9 mouse cellular contexts compared by ENCODE assay signal in the genomic region with DNA sequence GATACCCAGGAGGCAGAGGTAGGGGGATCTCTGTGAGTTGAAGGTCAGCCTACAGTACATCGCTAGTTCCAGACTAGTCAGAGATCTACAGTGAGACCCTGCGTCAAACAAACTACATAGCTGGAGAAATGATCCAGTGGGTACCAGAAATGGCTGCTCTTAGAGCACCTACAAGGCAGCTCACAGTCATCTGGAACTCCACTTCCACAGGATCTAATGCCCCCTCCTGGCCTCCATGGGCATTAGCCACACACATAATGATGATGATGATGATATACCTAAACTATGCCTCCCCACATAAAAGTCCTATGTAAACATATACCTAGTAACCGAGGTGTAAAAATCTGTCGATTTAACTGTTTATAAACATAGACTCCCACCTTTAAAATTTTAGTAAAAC.
DNase-seq lines count a peak whose midpoint lies in the region; ATAC-seq lines count a peak whose summit lies in the region.
"Had no signal": no experiment of that assay in that cellular context is flagged by ENCODE, and none has a peak within 500 bp of the region (broad histone marks: within the 10 kb centered on the region; RNA-seq: fewer than 3 reads in every experiment).

No protein-coding gene starts in this region.

- no peaks in the 10 kb centered on the region for H3K27me3 ChIP-seq in hindbrain, embryonic 14.5 days (ENCODE audit: control insufficient read depth, insufficient read depth, low read length)
- H3K27me3 ChIP-seq in hindbrain, embryonic 10.5 days (ENCODE audit: insufficient read depth, poor library complexity, severe bottlenecking) = no peaks in the 10 kb centered on the region
- H3K27me3 ChIP-seq: heart, embryonic 15.5 days had no signal

- 92% methylated on average over 4 of the region's 4 CpGs for WGBS in hindbrain, embryonic 14.5 days
- WGBS in hindbrain, embryonic 10.5 days = 92% methylated on average over 4 of the region's 4 CpGs

- no peak for ATAC-seq in hindbrain, embryonic 14.5 days (ENCODE audit: low FRiP score)

- H3K36me3 ChIP-seq in hindbrain, embryonic 14.5 days (replicated peaks; ENCODE audit: control insufficient read depth, insufficient read depth) = peaks cover 73% of the 10 kb centered on the region
- peaks cover 94% of the 10 kb centered on the region for H3K36me3 ChIP-seq in hindbrain, embryonic 10.5 days

- no peak overlapping the region for H3K4me3 ChIP-seq in hindbrain, embryonic 14.5 days (replicated peaks; ENCODE audit: low read length)
- no peak overlapping the region for H3K4me3 ChIP-seq in hindbrain, embryonic 10.5 days
- H3K4me3 ChIP-seq: heart, embryonic 15.5 days had no signal

- H3K9me3 ChIP-seq in hindbrain, embryonic 14.5 days (ENCODE audit: control insufficient read depth, low read length) = no peaks in the 10 kb centered on the region
- H3K9me3 ChIP-seq in hindbrain, embryonic 10.5 days = no peaks in the 10 kb centered on the region
- H3K9me3 ChIP-seq: heart, embryonic 15.5 days had no signal

- H3K9ac ChIP-seq in hindbrain, embryonic 14.5 days = no peak overlapping the region
- H3K9ac ChIP-seq: heart, embryonic 15.5 days had no signal

- no peak overlapping the region for H3K27ac ChIP-seq in hindbrain, embryonic 14.5 days
- H3K27ac ChIP-seq in hindbrain, embryonic 10.5 days = no peak overlapping the region
- H3K27ac ChIP-seq: heart, embryonic 15.5 days had no signal

- peak; percentile 43 for DNase-seq in hindbrain, embryonic 14.5 days (ENCODE audit: low spot score)
- DNase-seq in hindbrain, embryonic 10.5 days (ENCODE audit: low spot score) = no peak
- DNase-seq in B cell, adult 2 months = peak; percentile 17 to 38
- peak; percentile 26 for DNase-seq in R1 (ENCODE audit: low read depth, low spot score)
- peak; percentile 5 to 23 for DNase-seq in kidney, postnatal 4 days
- DNase-seq in spleen, postnatal 14 days (ENCODE audit: low spot score in 2 of 2) = no peak
- no peak for DNase-seq in layer of hippocampus, adult 8-10 months (ENCODE audit: low spot score in 2 of 2)
- no peak for DNase-seq in right cerebral cortex, postnatal 14 days

- no peak overlapping the region for H3K4me2 ChIP-seq in hindbrain, embryonic 14.5 days (replicated peaks)
- H3K4me2 ChIP-seq: heart, embryonic 15.5 days had no signal

- no peaks in the 10 kb centered on the region for H3K4me1 ChIP-seq in hindbrain, embryonic 14.5 days (replicated peaks; ENCODE audit: control insufficient read depth, insufficient read depth, low read length)
- H3K4me1 ChIP-seq in hindbrain, embryonic 10.5 days (replicated peaks) = no peaks in the 10 kb centered on the region
- H3K4me1 ChIP-seq: heart, embryonic 15.5 days had no signal

Comparison
In these comparisons a context has a peak if more than half of its experiments do, and no peak if none do; other contexts are left out.
1. DNase-seq: peak in hindbrain, embryonic 14.5 days (single experiment), B cell, adult 2 months (2 of 2), R1 (single experiment) and kidney, postnatal 4 days (2 of 2); none in hindbrain, embryonic 10.5 days (single experiment), spleen, postnatal 14 days (0 of 2), layer of hippocampus, adult 8-10 months (0 of 2) and right cerebral cortex, postnatal 14 days (single experiment).